Mouse (Mus musculus) stomach, postnatal 0 days (tissue): Measurements from ENCODE around the gene Plaur.

Experiments used
- CTCF ChIP-seq: IDR thresholded peaks from 2 replicates; pipeline ENCODE4 v1.5.1; 2016; ENCODE audit warnings: antibody characterized with exemption, low read depth, mild to moderate bottlenecking, moderate library complexity
- EP300 ChIP-seq: optimal IDR thresholded peaks from 2 replicates; pipeline ENCODE3; 2016; ENCODE audit warnings: antibody characterized with exemption

DNA sequence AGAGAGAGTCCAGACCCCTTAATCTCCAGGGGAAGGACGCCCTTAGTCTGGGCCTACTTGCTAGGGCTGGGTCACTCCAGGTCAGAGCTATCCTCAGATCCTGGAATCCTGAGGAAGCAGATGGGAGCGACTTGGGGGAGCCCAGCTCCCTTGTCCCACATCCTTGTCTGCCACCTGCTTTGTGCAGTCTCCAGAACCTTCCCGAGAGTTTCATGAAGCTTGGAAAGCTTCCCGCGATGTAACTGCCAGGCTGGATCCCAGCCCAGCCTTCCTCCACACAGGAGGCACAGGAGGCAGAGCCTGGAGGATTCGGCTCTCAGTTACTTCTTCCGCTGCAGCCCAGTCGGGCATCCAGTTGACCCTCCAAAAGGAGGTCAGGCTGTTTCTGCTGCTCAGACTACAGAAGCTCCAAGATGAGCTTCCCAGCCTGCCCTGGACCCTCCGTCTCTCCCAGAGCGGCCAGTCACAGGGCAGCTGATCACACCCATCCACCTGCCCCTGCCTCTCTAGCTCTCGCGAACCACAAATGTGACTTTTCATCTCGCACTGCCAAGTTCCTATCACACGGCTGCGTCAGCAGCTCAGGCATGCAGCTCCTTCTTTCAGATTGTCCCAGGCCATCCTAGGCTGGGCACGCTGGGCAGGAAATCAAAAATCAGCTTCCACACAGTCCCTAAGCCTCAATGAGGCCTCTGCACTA lies 32.7 kb upstream of the Plaur start:
- TF ChIP-seq EP300 (no peak), CTCF (no peak)
